Mouse (Mus musculus): ENCODE data around the gene Aadacl3. TPM values are rescaled to one million over a fixed set of nuclear protein-coding genes. Genes with fewer than 3 reads are reported as not detected.

Gene Aadacl3
- polyA plus RNA-seq (2017; shearing (Covaris generic)) = not detected

GRCm38 (mm10) chr4:144463656-144464055 lies at the start of gene Aadacl3:
Gene Aadacl3, minus strand, starts transcription at chr4:144463756.

GRCm38 (mm10) chr4:144453217-144453616 lies 10.3 kb downstream of the Aadacl3 start, which contains the start of gene Gm9944:
Gene Gm9944, minus strand, starts transcription at chr4:144453317.

GRCm38 (mm10) chr4:144438672-144439071 lies 24.9 kb downstream of the Aadacl3 start, which contains the start of gene 1700012P22Rik:
Gene 1700012P22Rik, minus strand, starts transcription at chr4:144438772.

GRCm38 (mm10) chr4:144408290-144408689 lies 55.3 kb downstream of the Aadacl3 start, which contains the start of gene Pramef12:
Gene Pramef12, minus strand, starts transcription at chr4:144408464.

Other genes with a start within 250 kb of the Aadacl3 start
- gene Pramel5, start 183.3 kb downstream of the Aadacl3 start, polyA plus RNA-seq (2017; shearing (Covaris generic)) = not detected
- gene Gm13128, start 133.5 kb downstream of the Aadacl3 start, polyA plus RNA-seq (2017; shearing (Covaris generic)) = not detected
- gene Gm13119, start 105.8 kb downstream of the Aadacl3 start, polyA plus RNA-seq (2017; shearing (Covaris generic)) = 0.13 TPM
- not detected for gene Pramef20, start 85.8 kb downstream of the Aadacl3 start, polyA plus RNA-seq (2017; shearing (Covaris generic))
- not detected for gene Pramef12, start 55.3 kb downstream of the Aadacl3 start, polyA plus RNA-seq (2017; shearing (Covaris generic))
- gene 1700012P22Rik, start 25.0 kb downstream of the Aadacl3 start, polyA plus RNA-seq (2017; shearing (Covaris generic)) = not detected
- gene Gm9944, start 10.4 kb downstream of the Aadacl3 start, polyA plus RNA-seq (2017; shearing (Covaris generic)) = not detected
- not detected for gene 9430007A20Rik, start 56.1 kb upstream of the Aadacl3 start, polyA plus RNA-seq (2017; shearing (Covaris generic))
- gene Gm13124, start 101.4 kb upstream of the Aadacl3 start, polyA plus RNA-seq (2017; shearing (Covaris generic)) = not detected
- not detected for gene Aadacl4, start 150.0 kb upstream of the Aadacl3 start, polyA plus RNA-seq (2017; shearing (Covaris generic))
- gene Gm436, start 222.6 kb upstream of the Aadacl3 start, polyA plus RNA-seq (2017; shearing (Covaris generic)) = not detected

All from inflammation-experienced regulatory T-cells, adult 16 weeks (primary cell).